Mouse (Mus musculus) G1E (cell line): Measurements from ENCODE around the gene Ssh2.

Experiments
- CTCF ChIP-seq: IDR thresholded peaks from 2 replicates; pipeline ENCODE4 v1.5.1; 2012; ENCODE audit warnings: low read depth, low read length, inconsistent platforms, mixed read lengths
- GATA1 ChIP-seq: IDR thresholded peaks from 2 replicates; pipeline ENCODE4 v1.6.1; 2012; ENCODE audit warnings: borderline replicate concordance, low read length, inconsistent platforms, mixed read lengths

GRCm38 (mm10) chr11:77463101-77463445 is 247.0 kb downstream of the Ssh2 start:
- no peak for TF ChIP-seq CTCF
- TF ChIP-seq GATA1, result no peak
